Mouse (Mus musculus) heart, adult 2 months (tissue): ENCODE measurements around the gene Scgb2b27.
"Not testable (repeated sequence)": the region's sequence is repeated elsewhere in the genome, so short reads cannot be mapped to it uniquely, and the experiment has no call there.

ENCODE experiments used
- CTCF ChIP-seq: fragments of 200-600 bp; IDR thresholded peaks from 2 replicates; pipeline ENCODE4 v1.8.1; 2022; ENCODE audit warnings: antibody characterized with exemption, mild to moderate bottlenecking, moderate library complexity
- EP300 ChIP-seq: fragments of 200-500 bp; IDR thresholded peaks from 2 replicates; pipeline ENCODE4 v1.6.1; 2011; ENCODE audit warnings: low read depth, low read length, control low read depth; ENCODE audit not compliant: insufficient read depth
- POLR2A ChIP-seq: fragments of 200-500 bp; IDR thresholded peaks from 2 replicates; pipeline ENCODE4 v1.6.1; 2011; ENCODE audit warnings: mild to moderate bottlenecking, low read depth, low read length, control low read depth; ENCODE audit not compliant: insufficient read depth

DNA sequence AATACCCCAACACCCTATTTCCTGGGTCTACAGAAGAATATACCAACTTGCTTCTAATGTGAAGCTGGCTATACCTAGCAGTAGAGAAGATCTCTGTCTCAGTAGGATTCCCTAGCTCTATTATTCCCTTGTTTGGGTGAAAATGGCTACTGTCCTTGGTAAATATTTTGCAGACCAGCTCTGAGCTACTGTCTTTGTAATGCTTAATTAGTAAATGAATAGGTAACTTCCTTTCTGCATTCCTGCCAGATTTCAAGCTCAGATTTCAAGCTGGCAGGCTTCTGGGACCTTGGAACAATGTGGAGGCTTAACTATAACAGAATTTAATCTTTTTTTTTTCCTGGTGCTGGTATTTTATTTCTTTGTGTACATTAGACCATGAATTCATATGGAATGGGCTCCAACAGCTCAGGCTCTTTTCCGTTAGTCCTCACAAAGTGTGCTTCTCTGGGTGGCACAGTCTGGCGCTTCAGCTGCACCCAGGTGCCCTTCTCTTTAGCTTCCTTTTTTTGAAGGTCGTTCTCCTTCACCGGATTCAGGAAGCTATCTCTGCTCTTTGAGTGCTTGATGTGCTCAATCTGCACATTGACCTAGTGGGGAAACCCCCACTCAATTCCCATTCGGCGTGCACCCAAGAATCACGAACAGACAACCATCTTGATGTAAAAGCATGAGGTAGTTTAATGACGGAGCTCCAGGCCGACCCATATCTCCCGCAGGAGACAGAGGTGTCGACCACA, 22.5 kb upstream of the Scgb2b27 start:
- TF ChIP-seq POLR2A, EP300, CTCF: not testable (repeated sequence)
